Mouse (Mus musculus): ENCODE results near the gene Negr1.

Negr1 gene

GRCm38 (mm10) chr3:156796061-156796691 lies 234.6 kb downstream of the Negr1 start:
- peak in 1 of 2 experiments; percentile 33 for DNase-seq

- no peak for DNase-seq
Measured at GRCm38 (mm10) chr3:156799228-156799627, 237.6 kb downstream of the Negr1 start.

GRCm38 (mm10) chr3:156809836-156810235 lies 248.2 kb downstream of the Negr1 start:
- DNase-seq, result no peak

GRCm38 (mm10) chr3:156816938-156817337 lies 255.3 kb downstream of the Negr1 start:
- no peak for DNase-seq

- no peak for DNase-seq
Measured at GRCm38 (mm10) chr3:156817452-156817851, 255.9 kb downstream of the Negr1 start.

- no peak for DNase-seq
Measured at GRCm38 (mm10) chr3:156823039-156823438, 261.4 kb downstream of the Negr1 start.

- DNase-seq, result no peak
Measured at GRCm38 (mm10) chr3:156833920-156834319, 272.3 kb downstream of the Negr1 start.

- no peak for DNase-seq
Measured at GRCm38 (mm10) chr3:156838550-156838949, 277.0 kb downstream of the Negr1 start.

- DNase-seq, result no peak
Measured at GRCm38 (mm10) chr3:156848385-156848784, 286.8 kb downstream of the Negr1 start.

- peak; percentile 62 to 67 for DNase-seq
Measured at GRCm38 (mm10) chr3:156851921-156852320, 290.3 kb downstream of the Negr1 start.

GRCm38 (mm10) chr3:156870239-156870921 lies 308.8 kb downstream of the Negr1 start:
- DNase-seq, result no peak

- no peak for DNase-seq
Measured at GRCm38 (mm10) chr3:156870922-156871257, 309.3 kb downstream of the Negr1 start.

- DNase-seq, result no peak
Measured at GRCm38 (mm10) chr3:156871641-156872196, 310.1 kb downstream of the Negr1 start.

GRCm38 (mm10) chr3:156876551-156876950 lies 315.0 kb downstream of the Negr1 start:
- DNase-seq, result peak in 1 of 2 experiments; percentile 39

- no peak for DNase-seq
Measured at GRCm38 (mm10) chr3:156882129-156882528, 320.5 kb downstream of the Negr1 start.

- no peak for DNase-seq
Measured at GRCm38 (mm10) chr3:156883873-156884272, 322.3 kb downstream of the Negr1 start.

- DNase-seq, result no peak
Measured at GRCm38 (mm10) chr3:156885689-156886088, 324.1 kb downstream of the Negr1 start.

- DNase-seq, result no peak
Measured at GRCm38 (mm10) chr3:156886915-156887314, 325.3 kb downstream of the Negr1 start.

GRCm38 (mm10) chr3:156890986-156891385 lies 329.4 kb downstream of the Negr1 start:
- DNase-seq, result no peak

GRCm38 (mm10) chr3:156895322-156895721 lies 333.7 kb downstream of the Negr1 start:
- peak; percentile 64 to 72 for DNase-seq

GRCm38 (mm10) chr3:156896106-156896505 lies 334.5 kb downstream of the Negr1 start:
- no peak for DNase-seq

- no peak for DNase-seq
Measured at GRCm38 (mm10) chr3:156896552-156896951, 335.0 kb downstream of the Negr1 start.

- no peak for DNase-seq
Measured at GRCm38 (mm10) chr3:156901140-156901539, 339.5 kb downstream of the Negr1 start.

- DNase-seq, result no peak
Measured at GRCm38 (mm10) chr3:156903925-156904576, 342.5 kb downstream of the Negr1 start.

All from cerebellum, adult 18-20 months (tissue).